Mouse (Mus musculus) cerebellum, postnatal 14 days (tissue): ENCODE measurements around the gene Gbf1.
"Not testable (repeated sequence)": the region's sequence is repeated elsewhere in the genome, so short reads cannot be mapped to it uniquely, and the experiment has no call there.

ENCODE experiments used
- DNase-seq, 2 experiments: peaks; one replicate each; pipeline ENCODE4 v3.0.0; 2021; ENCODE audit warnings: mixed read lengths in 2 of 2

Gene Gbf1

GRCm38 (mm10) chr19:46152127-46152803, at the start of gene Gbf1:
TSS of gene Gbf1 (plus strand) at chr19:46152509.
- peak; percentile 91 to 93 for DNase-seq

GRCm38 (mm10) chr19:46103437-46104186, 48.7 kb upstream of the Gbf1 start:
- peak in 1 of 2 experiments; percentile 38 for DNase-seq

- DNase-seq: no peak
Measured at GRCm38 (mm10) chr19:46104187-46104557, 48.1 kb upstream of the Gbf1 start.

- no peak for DNase-seq
Measured at GRCm38 (mm10) chr19:46110214-46110613, 42.1 kb upstream of the Gbf1 start.

- DNase-seq: no peak
Measured at GRCm38 (mm10) chr19:46110781-46111180, 41.5 kb upstream of the Gbf1 start.

- DNase-seq: no peak
Measured at GRCm38 (mm10) chr19:46114617-46115016, 37.7 kb upstream of the Gbf1 start.

- no peak for DNase-seq
Measured at GRCm38 (mm10) chr19:46119458-46119857, 32.9 kb upstream of the Gbf1 start.

GRCm38 (mm10) chr19:46120872-46121271, 31.4 kb upstream of the Gbf1 start:
- DNase-seq: no peak

- no peak for DNase-seq
Measured at GRCm38 (mm10) chr19:46123876-46124275, 28.4 kb upstream of the Gbf1 start.

- DNase-seq: no peak
Measured at GRCm38 (mm10) chr19:46124651-46125050, 27.7 kb upstream of the Gbf1 start.

GRCm38 (mm10) chr19:46126301-46126700, 26.0 kb upstream of the Gbf1 start:
- DNase-seq: no peak

GRCm38 (mm10) chr19:46129737-46130136, 22.6 kb upstream of the Gbf1 start:
- not testable (repeated sequence) for DNase-seq

- no peak for DNase-seq
Measured at GRCm38 (mm10) chr19:46131283-46131682, 21.0 kb upstream of the Gbf1 start.

- no peak for DNase-seq
Measured at GRCm38 (mm10) chr19:46131694-46132525, 20.4 kb upstream of the Gbf1 start, which contains the start of gene Elovl3. TSS of gene Elovl3 (plus strand) at chr19:46131897.

- no peak for DNase-seq
Measured at GRCm38 (mm10) chr19:46132577-46132976, 19.7 kb upstream of the Gbf1 start.

GRCm38 (mm10) chr19:46135297-46135696, 17.0 kb upstream of the Gbf1 start:
- peak; percentile 98 for DNase-seq

- peak; percentile 67 to 69 for DNase-seq
Measured at GRCm38 (mm10) chr19:46135789-46136638, 16.3 kb upstream of the Gbf1 start.

GRCm38 (mm10) chr19:46136639-46137580, 15.4 kb upstream of the Gbf1 start:
- peak; percentile 65 to 67 for DNase-seq

- DNase-seq: peak in 1 of 2 experiments; percentile 50
Measured at GRCm38 (mm10) chr19:46140324-46140723, 12.0 kb upstream of the Gbf1 start.

- DNase-seq: peak in 1 of 2 experiments; percentile 18
Measured at GRCm38 (mm10) chr19:46141091-46141490, 11.2 kb upstream of the Gbf1 start.
